Mouse (Mus musculus) ES-Bruce4 (cell line): ENCODE data around the gene Cfap43.

Source experiments
- CTCF ChIP-seq: IDR thresholded peaks from one replicate; pipeline ENCODE4 v1.8.1; 2011; ENCODE audit warnings: low read depth, low read length
- EP300 ChIP-seq: IDR thresholded peaks from 2 replicates; pipeline ENCODE4 v1.6.1; 2011; ENCODE audit warnings: low read depth, low read length; ENCODE audit not compliant: insufficient read depth
- POLR2A ChIP-seq: IDR thresholded peaks from one replicate; pipeline ENCODE4 v1.8.1; 2011; ENCODE audit warnings: low read length; ENCODE audit not compliant: insufficient read depth

DNA sequence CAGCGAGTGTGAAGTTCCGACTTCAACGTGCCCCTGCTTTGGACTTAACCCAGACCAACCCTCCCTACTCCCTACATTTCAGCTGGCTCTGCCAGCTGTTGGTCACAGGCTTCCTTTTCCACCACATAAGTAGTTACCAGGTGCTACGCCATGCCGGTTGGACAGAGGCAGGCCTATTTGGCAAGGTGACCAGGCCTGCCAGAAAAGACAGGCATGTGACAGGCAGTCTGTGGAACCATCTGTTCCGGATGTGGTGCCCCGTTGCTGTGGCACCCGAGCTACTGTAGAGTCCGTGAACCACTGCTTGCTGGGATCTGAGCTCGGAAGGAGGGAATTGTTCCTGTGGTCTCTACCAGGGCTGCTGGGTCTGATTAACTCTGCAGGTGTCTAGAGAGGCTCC lies 31.7 kb downstream of the Cfap43 start:
- TF ChIP-seq CTCF (no peak), POLR2A (no peak), EP300 (no peak)
